Mouse (Mus musculus) fibroblast of lung, adult 2 months (primary cell): Measurements from ENCODE around the gene Gper1.

ENCODE experiments used
- DNase-seq: peaks from one replicate; pipeline ENCODE4 v3.0.0-alpha.2; 2011; ENCODE audit warnings: low read depth

Gper1 gene

GRCm38 (mm10) chr5:139423026-139423865 lies at the start of gene Gper1:
Gper1 (plus strand) TSS chr5:139423151.
- DNase-seq: no peak

GRCm38 (mm10) chr5:139373889-139374444 lies 49.0 kb upstream of the Gper1 start:
- no peak for DNase-seq

GRCm38 (mm10) chr5:139374841-139375240 lies 48.1 kb upstream of the Gper1 start:
- DNase-seq: no peak

DNA sequence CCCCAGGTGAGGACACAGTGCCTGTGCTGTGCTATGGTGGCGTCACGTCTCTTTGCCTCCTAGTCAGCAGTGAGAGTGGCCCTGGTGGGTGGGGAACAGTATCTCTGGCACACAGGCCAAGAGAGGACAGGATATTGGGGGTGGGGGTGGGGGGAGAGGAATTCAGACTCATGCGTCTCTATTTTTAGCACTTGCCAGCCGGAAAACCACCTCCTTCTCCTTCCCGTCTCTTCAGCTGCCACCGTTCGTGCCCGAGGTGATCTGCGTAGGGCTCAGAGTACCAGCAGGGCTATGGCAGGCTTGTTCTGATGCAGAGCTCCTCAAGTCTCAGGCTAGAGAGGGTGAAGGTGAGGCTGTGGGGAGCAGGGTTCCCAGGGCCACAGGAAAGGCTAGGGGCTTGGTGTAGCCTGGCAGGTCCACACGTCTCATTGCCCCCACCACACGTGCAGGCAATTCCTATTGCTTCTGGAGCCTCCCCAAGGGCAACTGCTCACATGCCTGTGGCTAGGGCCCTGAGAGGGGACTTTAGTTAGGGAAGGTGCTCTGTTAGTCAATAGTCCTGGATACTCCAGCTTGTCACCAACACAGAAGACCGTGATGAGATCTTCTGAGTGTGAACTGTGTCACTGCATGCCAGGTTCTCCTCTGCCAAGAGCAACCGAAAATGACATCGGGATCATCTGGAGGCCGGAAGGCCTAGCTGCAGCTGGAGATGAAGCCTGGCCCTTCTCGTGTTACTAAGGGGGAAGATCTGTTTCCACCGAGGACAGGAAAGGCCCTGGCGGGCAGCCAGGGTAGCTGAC lies 45.3 kb upstream of the Gper1 start, which contains the start of gene Gpr146:
Gpr146 (plus strand) TSS at position 230 of the 803 bp plus-strand sequence.
- no peak for DNase-seq

- no peak for DNase-seq
Measured at GRCm38 (mm10) chr5:139378271-139378556, 44.7 kb upstream of the Gper1 start.

GRCm38 (mm10) chr5:139378986-139379629 lies 43.8 kb upstream of the Gper1 start:
- DNase-seq: peak; percentile 89

DNA sequence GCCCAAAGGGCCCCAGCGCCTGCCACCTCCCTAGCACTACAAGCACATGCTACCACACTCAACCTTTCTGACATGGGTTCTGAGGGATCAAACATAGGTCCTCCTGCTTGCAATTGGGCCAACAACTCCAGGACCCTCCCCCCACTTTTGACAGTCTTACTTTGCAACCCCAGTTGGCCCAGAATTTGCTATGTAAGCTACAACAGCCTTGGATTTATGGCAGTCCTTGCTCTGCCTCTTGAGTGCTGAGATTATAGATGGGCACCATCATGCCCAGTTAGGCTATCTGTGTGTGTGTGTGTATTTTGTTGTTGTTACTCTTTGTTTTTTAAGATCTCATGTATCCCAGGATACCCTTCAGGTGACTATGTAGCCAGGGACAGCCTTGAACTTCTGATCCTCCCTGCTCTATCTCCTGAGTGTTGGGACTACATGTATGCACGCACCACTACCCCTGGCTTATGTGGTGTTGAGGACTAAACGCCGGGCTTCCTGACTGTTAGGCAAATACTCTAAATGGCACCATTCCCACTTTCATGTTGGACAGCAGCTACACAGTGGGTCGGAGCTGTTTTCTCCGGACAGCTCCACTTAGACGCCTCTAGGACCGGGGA lies 43.1 kb upstream of the Gper1 start:
- no peak for DNase-seq

DNA sequence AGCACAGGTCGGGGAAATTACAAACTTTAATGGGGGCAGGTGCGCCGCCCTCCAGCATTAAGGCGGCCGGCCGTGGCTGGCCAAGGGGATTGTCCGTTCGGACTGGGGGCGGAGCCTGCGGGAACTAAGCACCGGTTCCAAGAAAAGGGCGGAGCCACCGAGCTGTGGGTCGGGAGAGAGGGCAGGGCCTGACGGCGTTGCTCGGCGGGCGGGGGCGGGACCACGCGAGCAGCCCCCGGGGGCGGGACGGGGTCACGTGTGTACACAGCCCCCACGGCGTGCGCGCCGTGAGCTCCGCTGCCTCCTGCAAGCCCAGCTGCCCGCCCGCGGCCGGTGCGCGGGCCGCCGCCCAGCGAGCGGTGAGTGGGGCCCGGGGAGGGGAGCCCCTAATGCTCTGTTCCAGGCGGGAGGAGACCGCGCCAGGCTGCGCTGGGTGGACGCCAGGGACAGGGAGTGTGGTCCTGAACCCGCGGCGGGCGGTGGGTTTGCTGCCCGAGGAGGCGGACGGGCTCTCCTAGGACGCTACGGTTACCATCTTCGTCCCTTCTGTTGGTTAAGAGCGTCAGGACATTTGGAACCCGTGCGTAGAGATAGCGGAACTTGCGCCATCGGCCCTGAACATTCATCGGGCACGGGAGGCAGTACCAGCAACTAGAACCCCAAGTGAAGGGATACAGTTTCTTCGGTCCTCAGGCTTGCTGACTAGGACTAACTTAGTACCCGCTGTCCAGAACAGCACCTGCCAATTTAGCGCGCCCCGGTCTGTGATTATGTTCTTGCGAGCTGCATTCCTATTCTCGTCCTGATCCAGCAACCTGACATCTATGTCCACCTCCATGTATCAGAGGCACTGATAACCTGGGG lies 42.3 kb upstream of the Gper1 start:
- peak; percentile 91 for DNase-seq

- no peak for DNase-seq
Measured at GRCm38 (mm10) chr5:139381586-139382513, 41.1 kb upstream of the Gper1 start.

- no peak for DNase-seq
Measured at GRCm38 (mm10) chr5:139382760-139383159, 40.2 kb upstream of the Gper1 start.

- DNase-seq: no peak
Measured at GRCm38 (mm10) chr5:139383234-139383633, 39.7 kb upstream of the Gper1 start.

DNA sequence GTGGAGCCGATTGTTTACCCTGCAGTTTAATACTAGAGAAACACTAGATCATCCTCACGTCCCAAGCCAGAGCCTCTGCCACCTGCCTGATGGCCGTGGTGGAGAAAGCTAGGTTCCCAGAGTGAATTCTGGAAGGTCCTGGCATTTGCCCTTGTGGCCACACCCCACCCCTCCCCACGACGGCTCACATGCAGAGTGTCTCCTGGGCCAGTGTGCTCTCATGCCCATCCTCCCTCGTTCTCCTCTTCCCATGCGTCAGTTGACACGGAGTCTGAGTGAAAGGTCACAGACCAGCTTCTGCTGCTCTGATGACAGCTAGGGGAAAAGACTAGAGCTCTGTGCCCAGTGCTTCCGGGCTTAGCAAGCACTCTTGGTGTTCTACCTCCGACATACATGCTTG lies 38.4 kb upstream of the Gper1 start:
- no peak for DNase-seq

- DNase-seq: no peak
Measured at GRCm38 (mm10) chr5:139386047-139386446, 36.9 kb upstream of the Gper1 start.

DNA sequence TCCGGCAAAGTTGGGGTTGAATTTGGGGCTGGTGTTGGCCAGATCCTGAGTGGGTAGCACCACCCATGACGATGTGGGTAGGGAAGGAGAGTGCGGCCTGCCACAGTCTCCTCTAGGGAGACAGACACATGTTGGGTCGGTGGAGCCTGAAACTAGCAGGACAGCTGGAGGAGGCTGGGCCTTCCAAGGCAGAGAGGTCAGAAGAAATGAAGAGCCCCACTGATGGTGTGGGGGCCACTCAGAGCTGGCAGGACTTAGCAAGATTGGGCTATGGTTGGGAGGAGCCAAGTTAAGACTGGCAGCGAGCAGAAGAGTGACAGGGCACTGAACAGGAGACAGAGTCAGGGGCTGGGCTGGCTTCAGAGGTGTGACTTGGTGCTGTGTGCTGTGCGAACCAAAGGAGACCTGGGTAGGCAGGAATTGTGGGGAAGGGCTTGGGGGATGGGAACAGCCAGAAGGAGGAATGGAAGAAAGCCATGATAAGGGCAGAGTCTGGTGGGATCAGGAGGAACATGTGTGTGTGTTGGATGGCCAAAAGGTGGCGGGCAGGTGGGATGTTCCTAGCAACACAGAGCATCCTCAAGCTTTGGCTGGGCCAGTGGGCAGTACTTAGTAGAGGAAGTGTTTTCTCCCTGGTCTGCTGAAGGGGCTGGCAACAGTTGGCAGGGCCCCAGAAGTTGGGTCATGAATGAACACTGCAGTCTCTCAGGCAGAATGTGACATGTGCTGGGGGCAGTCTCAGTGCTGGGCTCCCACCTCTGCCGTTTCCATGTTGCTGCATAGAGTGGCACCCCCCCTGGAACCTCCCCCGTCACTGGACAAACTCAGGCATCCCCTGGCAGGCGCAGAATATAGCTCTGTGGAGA lies 35.4 kb upstream of the Gper1 start:
- DNase-seq: no peak

GRCm38 (mm10) chr5:139388195-139388570 lies 34.8 kb upstream of the Gper1 start:
- no peak for DNase-seq

GRCm38 (mm10) chr5:139388694-139389675 lies 34.0 kb upstream of the Gper1 start:
- no peak for DNase-seq

DNA sequence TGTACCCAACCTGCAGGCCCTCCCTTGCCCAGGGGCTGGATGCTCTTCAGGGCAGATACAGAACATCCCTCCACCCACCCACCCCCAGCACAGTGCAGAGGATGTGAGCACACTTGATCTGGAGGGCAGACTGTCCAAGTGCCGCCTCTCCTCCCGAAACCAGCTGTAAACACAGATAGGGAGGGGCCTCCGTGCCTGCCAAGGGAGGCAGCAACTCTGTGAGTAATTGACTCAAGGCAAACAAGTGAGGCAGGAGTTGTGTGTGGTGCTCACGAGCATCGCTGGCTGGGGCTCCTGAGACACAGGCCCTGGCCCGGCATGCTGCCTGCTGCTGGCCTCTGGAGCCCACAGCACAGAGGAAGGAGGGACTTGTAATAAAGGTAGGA lies 33.3 kb upstream of the Gper1 start:
- peak; percentile 87 for DNase-seq
